Mouse (Mus musculus) fibroblast of lung, adult 2 months (primary cell): Measurements from ENCODE around the gene Map2k6.

ENCODE experiments used
- DNase-seq: peaks from one replicate; pipeline ENCODE4 v3.0.0-alpha.2; 2011; ENCODE audit warnings: low read depth

The Map2k6 gene

GRCm38 (mm10) chr11:110453445-110454154, 54.7 kb downstream of the Map2k6 start:
- no peak for DNase-seq

- DNase-seq = no peak
Observed at GRCm38 (mm10) chr11:110457441-110457912, 58.6 kb downstream of the Map2k6 start.

- no peak for DNase-seq
Observed at GRCm38 (mm10) chr11:110460480-110460879, 61.6 kb downstream of the Map2k6 start.

- no peak for DNase-seq
Observed at GRCm38 (mm10) chr11:110461560-110462331, 62.8 kb downstream of the Map2k6 start.

GRCm38 (mm10) chr11:110462975-110463578, 64.2 kb downstream of the Map2k6 start:
- DNase-seq = no peak

GRCm38 (mm10) chr11:110463801-110464200, 64.9 kb downstream of the Map2k6 start:
- DNase-seq = no peak

GRCm38 (mm10) chr11:110469054-110469453, 70.1 kb downstream of the Map2k6 start:
- no peak for DNase-seq

- DNase-seq = no peak
Observed at GRCm38 (mm10) chr11:110470561-110471273, 71.8 kb downstream of the Map2k6 start.

GRCm38 (mm10) chr11:110471362-110471761, 72.4 kb downstream of the Map2k6 start:
- no peak for DNase-seq

GRCm38 (mm10) chr11:110472078-110472477, 73.2 kb downstream of the Map2k6 start:
- DNase-seq = no peak

- DNase-seq = no peak
Observed at GRCm38 (mm10) chr11:110473495-110473894, 74.6 kb downstream of the Map2k6 start.

- DNase-seq = no peak
Observed at GRCm38 (mm10) chr11:110476361-110477151, 77.6 kb downstream of the Map2k6 start.

GRCm38 (mm10) chr11:110477961-110478869, 79.3 kb downstream of the Map2k6 start:
- no peak for DNase-seq

GRCm38 (mm10) chr11:110478978-110479384, 80.1 kb downstream of the Map2k6 start:
- peak; percentile 32 for DNase-seq

- no peak for DNase-seq
Observed at GRCm38 (mm10) chr11:110481406-110481805, 82.5 kb downstream of the Map2k6 start.

- no peak for DNase-seq
Observed at GRCm38 (mm10) chr11:110482176-110482575, 83.3 kb downstream of the Map2k6 start.

- DNase-seq = no peak
Observed at GRCm38 (mm10) chr11:110482649-110483048, 83.7 kb downstream of the Map2k6 start.

- peak; percentile 30 for DNase-seq
Observed at GRCm38 (mm10) chr11:110483165-110483564, 84.2 kb downstream of the Map2k6 start.

- DNase-seq = no peak
Observed at GRCm38 (mm10) chr11:110484426-110484825, 85.5 kb downstream of the Map2k6 start.

- DNase-seq = no peak
Observed at GRCm38 (mm10) chr11:110485081-110485480, 86.2 kb downstream of the Map2k6 start.
